Mouse (Mus musculus): ENCODE data around the gene Zdhhc16. TPM values are rescaled to one million over a fixed set of nuclear protein-coding genes. Genes with fewer than 3 reads are reported as not detected.
A peak's percentile ranks its signal among the peaks of the same experiment; 100 is the strongest.

Gene Zdhhc16
- total RNA-seq, 2 experiments from 2014 or later, result 33.5 to 54.9 TPM

DNA sequence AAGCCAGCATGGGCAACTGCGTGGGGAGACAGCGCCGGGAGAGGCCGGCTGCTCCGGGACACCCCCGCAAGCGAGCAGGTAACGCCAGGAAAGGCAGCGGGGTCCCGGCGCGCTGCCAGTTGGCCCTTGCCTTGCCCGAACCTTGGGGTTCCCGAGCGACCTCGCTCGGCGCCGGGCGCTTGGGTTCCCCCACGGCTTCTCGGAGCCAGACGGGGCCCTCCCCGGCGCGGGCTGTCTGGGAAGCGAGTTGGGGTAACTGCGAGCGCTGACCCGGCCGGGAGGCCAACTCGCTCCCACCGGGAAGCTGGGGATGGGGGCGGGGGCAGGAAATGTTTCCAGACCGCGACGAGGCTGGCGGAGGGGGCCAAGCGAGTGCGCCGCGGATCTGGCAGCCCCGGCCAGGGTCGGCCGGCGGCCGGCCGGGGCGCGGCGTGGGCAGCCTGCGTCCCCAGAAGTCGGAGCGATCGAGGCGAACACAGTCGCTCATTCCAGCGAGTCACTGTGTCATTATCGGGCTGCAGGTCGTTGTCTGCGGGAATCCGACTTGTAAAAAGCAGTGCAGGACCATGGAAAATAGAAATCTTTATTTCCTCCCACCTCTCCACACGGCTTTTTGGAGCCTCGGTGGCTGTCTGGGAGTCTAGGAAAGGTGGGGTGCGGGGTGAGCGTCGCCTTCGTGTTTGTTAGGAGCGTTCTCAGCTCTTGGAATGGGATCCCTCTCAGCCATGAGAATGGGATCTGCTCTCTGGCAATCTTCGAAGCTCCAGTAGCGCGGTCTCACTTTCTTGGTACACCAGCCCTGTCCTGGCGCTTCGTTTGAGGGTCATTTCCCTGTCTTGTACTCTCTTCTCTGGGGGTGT, 48.9 kb downstream of the Zdhhc16 start:
- ATAC-seq (replicated peaks; ENCODE audit: poor library complexity), result no peak

DNA sequence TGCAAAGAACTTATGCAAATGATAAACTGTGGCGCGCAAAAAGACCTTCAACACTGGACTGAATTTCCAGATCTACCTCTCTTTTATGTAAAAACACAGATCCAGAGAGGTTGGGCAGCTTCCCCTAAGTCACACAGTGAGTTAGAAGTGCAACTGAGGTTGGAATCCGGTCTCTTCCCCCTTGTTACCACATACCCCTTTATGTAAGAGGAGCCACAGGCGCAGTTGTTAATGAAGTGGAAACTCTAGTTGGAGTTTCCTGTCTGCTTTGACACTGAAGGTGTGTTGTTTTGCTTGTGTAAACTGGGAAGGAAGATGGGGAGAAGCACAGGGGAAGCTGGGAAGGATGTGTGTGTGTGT, 49.5 kb downstream of the Zdhhc16 start:
- peak; percentile 19 for ATAC-seq (replicated peaks; ENCODE audit: poor library complexity)

DNA sequence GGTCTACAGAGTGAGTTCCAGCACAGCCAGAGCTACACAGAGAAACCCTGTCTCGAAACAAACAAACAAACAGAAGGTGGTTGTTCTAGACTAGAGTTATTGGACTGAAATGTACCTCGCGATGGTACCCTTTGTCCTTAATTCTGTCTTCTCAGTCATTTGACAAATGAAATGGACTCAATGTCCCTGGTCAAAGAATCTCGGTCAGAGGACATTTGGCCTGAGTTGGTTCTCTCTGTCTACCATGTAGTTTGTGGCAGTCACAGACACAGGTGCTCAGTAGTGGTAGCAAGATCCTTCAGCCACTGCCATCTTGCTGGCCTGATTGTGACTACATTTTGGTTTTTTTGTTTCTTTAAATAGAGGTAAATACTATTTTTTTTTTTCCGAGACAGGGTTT, 52.7 kb downstream of the Zdhhc16 start:
- no peak for ATAC-seq (replicated peaks; ENCODE audit: poor library complexity)

DNA sequence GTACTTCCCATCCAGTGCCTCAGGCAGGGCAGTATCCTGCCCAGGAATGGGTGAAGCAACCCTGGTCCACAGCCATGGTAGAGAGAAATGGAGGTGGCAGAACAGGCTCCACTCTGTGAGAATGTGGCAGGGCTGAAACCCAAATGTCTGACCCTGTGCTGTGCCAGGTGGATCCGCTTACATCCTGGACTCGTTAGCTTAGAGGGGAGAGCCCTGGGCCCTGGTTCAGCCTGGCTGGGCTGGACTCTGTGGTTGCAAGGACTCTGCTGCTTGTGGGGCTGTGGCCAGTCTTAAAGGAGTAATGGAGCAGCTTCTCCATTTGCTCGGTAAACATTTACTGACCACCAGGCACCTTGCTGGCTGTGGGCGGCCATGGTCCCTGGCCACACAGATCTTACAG, 53.9 kb downstream of the Zdhhc16 start:
- no peak for ATAC-seq (replicated peaks; ENCODE audit: poor library complexity)

DNA sequence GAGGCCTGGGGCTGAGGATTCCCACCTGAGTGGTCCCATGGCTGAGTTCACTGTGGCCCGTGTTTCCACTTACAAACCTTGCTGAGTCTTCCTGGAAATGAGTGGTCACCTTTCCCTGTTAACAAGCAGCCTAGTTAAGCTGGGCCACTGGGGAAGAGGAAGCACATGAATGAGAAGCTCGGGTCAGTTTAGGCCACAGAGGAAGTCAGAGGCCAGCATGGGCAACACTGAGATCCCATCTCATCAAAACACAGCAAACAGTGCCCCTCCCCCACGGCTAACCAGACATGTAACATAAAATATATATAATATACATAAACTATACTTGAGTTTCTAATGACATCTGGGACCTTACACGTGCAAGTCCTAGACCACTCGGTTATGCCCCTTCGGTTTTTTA, 56.5 kb downstream of the Zdhhc16 start:
- peak; percentile 58 for ATAC-seq (replicated peaks; ENCODE audit: poor library complexity)

DNA sequence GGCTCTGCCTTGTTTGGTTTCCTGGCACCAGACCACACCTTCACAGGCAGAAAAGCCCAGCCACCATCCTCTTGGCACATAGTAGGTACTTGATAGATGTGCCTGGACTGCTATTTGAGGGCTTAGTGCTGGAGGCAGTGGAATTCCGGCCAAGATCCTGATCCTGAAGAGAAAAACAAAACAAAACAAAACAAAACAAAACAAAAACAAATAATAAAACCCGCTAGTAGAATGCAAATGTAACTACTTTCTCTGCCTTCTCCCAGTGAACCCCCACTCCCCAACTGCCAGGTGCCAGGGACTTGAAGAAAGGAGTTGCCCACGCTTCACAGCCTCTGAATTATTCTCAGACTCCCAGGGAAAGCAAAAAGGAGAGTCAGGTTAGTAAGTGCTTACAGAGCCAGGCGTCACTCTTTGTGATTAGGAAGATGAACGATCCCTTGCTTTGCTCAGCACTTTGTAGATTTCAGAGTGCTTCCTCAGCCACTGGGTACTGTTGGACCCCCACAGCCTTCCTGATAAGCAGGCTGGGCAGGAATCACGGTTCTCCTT, 58.7 kb downstream of the Zdhhc16 start:
- no peak for ATAC-seq (replicated peaks; ENCODE audit: poor library complexity)

DNA sequence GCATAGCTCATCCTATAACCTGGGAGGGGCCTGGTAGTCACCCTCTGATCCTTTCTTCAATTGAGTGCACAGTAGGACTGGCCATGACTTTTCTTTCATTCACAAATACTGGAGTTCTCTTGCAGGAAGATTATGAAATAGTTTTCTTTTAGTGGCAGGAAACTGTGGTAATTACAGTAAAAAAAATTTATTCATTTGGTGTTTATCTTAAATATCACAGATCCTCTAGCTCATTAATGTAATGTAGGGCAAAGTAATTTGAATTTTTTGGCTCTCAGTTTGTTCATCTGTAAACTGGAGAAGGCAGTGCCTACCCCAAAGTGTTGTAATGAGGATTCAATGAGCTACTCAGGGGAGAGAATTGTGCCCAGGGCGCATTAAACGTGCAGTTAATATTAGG, 59.7 kb downstream of the Zdhhc16 start:
- ATAC-seq (replicated peaks; ENCODE audit: poor library complexity), result no peak

DNA sequence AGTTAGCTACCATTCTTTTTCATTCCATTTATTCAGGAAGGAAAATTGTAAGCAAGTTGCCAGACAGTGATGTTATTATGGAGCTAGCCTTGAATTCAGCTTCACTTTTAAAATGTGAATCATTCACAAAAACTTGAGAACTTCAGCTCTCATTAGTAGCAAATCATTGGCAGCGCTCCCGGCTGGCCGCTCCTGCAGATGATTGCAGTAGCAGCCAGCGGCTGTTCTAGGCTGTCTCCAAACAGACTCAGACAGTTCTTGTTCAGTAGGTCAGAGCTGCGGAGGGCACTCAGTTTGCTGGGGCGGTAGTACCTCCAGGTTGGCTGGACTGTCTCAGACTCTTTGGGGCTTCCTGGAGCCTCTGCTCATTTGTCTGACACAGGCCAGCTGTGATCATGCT, 60.2 kb downstream of the Zdhhc16 start:
- ATAC-seq (replicated peaks; ENCODE audit: poor library complexity), result no peak

Other genes starting within 250 kb of the Zdhhc16 start
- not detected in 2 replicates for gene Slit1, start 189.8 kb upstream of the Zdhhc16 start, total RNA-seq (2015)
- 0.03 and 0.29 TPM in 2 replicates for gene Slit1, start 189.8 kb upstream of the Zdhhc16 start, total RNA-seq (2017)
- 48.6 and 50.6 TPM in 2 replicates for gene Arhgap19, start 131.4 kb upstream of the Zdhhc16 start, total RNA-seq (2015)
- 56.7 and 57.3 TPM in 2 replicates for gene Arhgap19, start 131.4 kb upstream of the Zdhhc16 start, total RNA-seq (2017)
- 9.1 TPM in 2 replicates for gene Frat1, start 103.5 kb upstream of the Zdhhc16 start, total RNA-seq (2015)
- gene Frat1, start 103.5 kb upstream of the Zdhhc16 start, total RNA-seq (2017), result 9.5 and 11.7 TPM in 2 replicates
- gene Frat2, start 85.3 kb upstream of the Zdhhc16 start, total RNA-seq (2015), result 25.2 and 27.8 TPM in 2 replicates
- gene Frat2, start 85.3 kb upstream of the Zdhhc16 start, total RNA-seq (2017), result 28.2 and 29.8 TPM in 2 replicates
- 10.4 and 10.5 TPM in 2 replicates for gene Rrp12, start 37.3 kb upstream of the Zdhhc16 start, total RNA-seq (2015)
- 18.9 and 20.5 TPM in 2 replicates for gene Rrp12, start 37.3 kb upstream of the Zdhhc16 start, total RNA-seq (2017)
- gene Pgam1, start 21.6 kb upstream of the Zdhhc16 start, total RNA-seq (2015), result 1,044 and 1,130 TPM in 2 replicates
- gene Pgam1, start 21.6 kb upstream of the Zdhhc16 start, total RNA-seq (2017), result 398 and 472 TPM in 2 replicates
- 90.1 and 96.9 TPM in 2 replicates for gene Exosc1, start 57 bp upstream of the Zdhhc16 start, total RNA-seq (2015)
- 73.3 and 75.7 TPM in 2 replicates for gene Exosc1, start 57 bp upstream of the Zdhhc16 start, total RNA-seq (2017)
- gene Mms19, start 47.7 kb downstream of the Zdhhc16 start, total RNA-seq (2015), result 15.8 and 16.2 TPM in 2 replicates
- gene Mms19, start 47.7 kb downstream of the Zdhhc16 start, total RNA-seq (2017), result 25.2 and 43.2 TPM in 2 replicates
- gene Ubtd1, start 48.3 kb downstream of the Zdhhc16 start, total RNA-seq (2015), result 11.2 and 13.4 TPM in 2 replicates
- 11.9 and 12.3 TPM in 2 replicates for gene Ubtd1, start 48.3 kb downstream of the Zdhhc16 start, total RNA-seq (2017)
- gene Ankrd2, start 102.5 kb downstream of the Zdhhc16 start, total RNA-seq (2015), result not detected in 2 replicates
- not detected in 2 replicates for gene Ankrd2, start 102.5 kb downstream of the Zdhhc16 start, total RNA-seq (2017)
- gene Hoga1, start 112.1 kb downstream of the Zdhhc16 start, total RNA-seq (2015), result 0.20 TPM in 1 of 2 replicates, not detected in the other
- gene Hoga1, start 112.1 kb downstream of the Zdhhc16 start, total RNA-seq (2017), result 0.24 and 0.33 TPM in 2 replicates
- not detected in 2 replicates for gene 4933411K16Rik, start 118.8 kb downstream of the Zdhhc16 start, total RNA-seq (2015)
- gene 4933411K16Rik, start 118.8 kb downstream of the Zdhhc16 start, total RNA-seq (2017), result not detected in 2 replicates
- 0.67 and 1.4 TPM in 2 replicates for gene Morn4, start 152.9 kb downstream of the Zdhhc16 start, total RNA-seq (2015)
- gene Morn4, start 152.9 kb downstream of the Zdhhc16 start, total RNA-seq (2017), result 0.30 and 0.54 TPM in 2 replicates
- gene Pi4k2a, start 157.0 kb downstream of the Zdhhc16 start, total RNA-seq (2015), result 8.9 and 9.4 TPM in 2 replicates
- gene Pi4k2a, start 157.0 kb downstream of the Zdhhc16 start, total RNA-seq (2017), result 5.5 and 7.4 TPM in 2 replicates
- gene Avpi1, start 195.6 kb downstream of the Zdhhc16 start, total RNA-seq (2015), result 5.0 and 7.3 TPM in 2 replicates
- gene Avpi1, start 195.6 kb downstream of the Zdhhc16 start, total RNA-seq (2017), result 4.9 and 5.4 TPM in 2 replicates
- 14.4 and 14.9 TPM in 2 replicates for gene Marveld1, start 213.9 kb downstream of the Zdhhc16 start, total RNA-seq (2015)
- gene Marveld1, start 213.9 kb downstream of the Zdhhc16 start, total RNA-seq (2017), result 15.0 and 18.8 TPM in 2 replicates
- 10.7 and 13.6 TPM in 2 replicates for gene Zfyve27, start 230.5 kb downstream of the Zdhhc16 start, total RNA-seq (2015)
- 26.9 and 30.5 TPM in 2 replicates for gene Zfyve27, start 230.5 kb downstream of the Zdhhc16 start, total RNA-seq (2017)